In the genomic region with DNA sequence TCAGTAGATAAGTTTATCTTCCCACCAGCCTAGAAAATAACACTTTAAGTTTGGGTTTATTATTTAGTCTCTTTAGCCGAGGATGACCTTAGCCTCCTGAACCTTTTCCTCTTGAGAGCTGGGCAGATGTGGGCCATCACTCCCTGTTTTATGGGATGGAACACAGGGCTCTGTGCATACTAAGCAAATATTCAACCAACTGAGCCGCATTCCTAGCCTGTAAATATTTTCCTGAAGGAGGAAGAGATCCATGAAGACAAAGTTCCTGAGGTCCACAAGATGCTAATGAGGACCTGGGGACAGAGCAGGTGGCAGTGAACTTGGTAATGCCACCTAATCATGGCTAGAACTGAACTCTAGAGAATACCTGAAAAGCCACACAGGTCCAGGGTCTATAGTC, we compare ENCODE assay signal across 22 mouse cellular contexts. TPM values are rescaled to one million over a fixed set of nuclear protein-coding genes. Genes with fewer than 3 reads are reported as not detected.
DNase-seq lines count a peak whose midpoint lies in the region; ATAC-seq and TF ChIP-seq lines count a peak whose summit lies in the region.
"Had no signal": no experiment of that assay in that cellular context is flagged by ENCODE, and none has a peak within 500 bp of the region (broad histone marks: within the 10 kb centered on the region; RNA-seq: fewer than 3 reads in every experiment).

No protein-coding gene starts in this region.

- peak overlapping the region; percentile 21; the same call in 1 of the 2 replicates for H3K27ac ChIP-seq in intestine, postnatal 0 days (ENCODE audit: low read depth, low read length)
- H3K27ac ChIP-seq in kidney, postnatal 0 days, result peak overlapping the region; percentile 72
- H3K27ac ChIP-seq in stomach, postnatal 0 days (replicated peaks), result 0 out of 2 replicates have a peak overlapping the region, but pooled peaks have one; percentile 24
- H3K27ac ChIP-seq: embryonic facial prominence, embryonic 13.5 days; forebrain, embryonic 12.5 days; heart, embryonic 10.5 days had no signal

- intact Hi-C loops in left cerebral cortex, postnatal 4 days (cut with DNase I), result no loop called here

- H3K9me3 ChIP-seq in intestine, postnatal 0 days (ENCODE audit: control insufficient read depth), result no peaks in the 10 kb centered on the region
- H3K9me3 ChIP-seq in kidney, postnatal 0 days (replicated peaks; ENCODE audit: low read length), result no peaks in the 10 kb centered on the region
- no peaks in the 10 kb centered on the region for H3K9me3 ChIP-seq in stomach, postnatal 0 days (ENCODE audit: control insufficient read depth, low read length)
- H3K9me3 ChIP-seq: embryonic facial prominence, embryonic 13.5 days; forebrain, embryonic 12.5 days; heart, embryonic 10.5 days had no signal

- H3K4me3 ChIP-seq in intestine, postnatal 0 days (ENCODE audit: low read depth, low read length), result no peak overlapping the region
- no peak overlapping the region for H3K4me3 ChIP-seq in kidney, postnatal 0 days (replicated peaks; ENCODE audit: low read depth, low read length)
- no peak overlapping the region for H3K4me3 ChIP-seq in stomach, postnatal 0 days (ENCODE audit: low read depth, low read length)
- H3K4me3 ChIP-seq: embryonic facial prominence, embryonic 13.5 days; forebrain, embryonic 12.5 days; heart, embryonic 10.5 days had no signal

- no peaks in the 10 kb centered on the region for H3K27me3 ChIP-seq in intestine, postnatal 0 days (replicated peaks; ENCODE audit: control insufficient read depth, insufficient read depth, low read length)
- H3K27me3 ChIP-seq in kidney, postnatal 0 days (ENCODE audit: insufficient read depth, low read length), result no peaks in the 10 kb centered on the region
- H3K27me3 ChIP-seq in stomach, postnatal 0 days (ENCODE audit: control insufficient read depth, insufficient read depth, low read length), result no peaks in the 10 kb centered on the region
- H3K27me3 ChIP-seq: CH12.LX; embryonic facial prominence, embryonic 13.5 days; forebrain, embryonic 12.5 days; Patski had no signal

- no peaks in the 10 kb centered on the region for H3K4me1 ChIP-seq in intestine, postnatal 0 days (replicated peaks; ENCODE audit: control insufficient read depth, insufficient read depth, low read length)
- peaks cover 10% of the 10 kb centered on the region for H3K4me1 ChIP-seq in kidney, postnatal 0 days (replicated peaks; ENCODE audit: insufficient read depth, low read length)
- H3K4me1 ChIP-seq in stomach, postnatal 0 days (replicated peaks; ENCODE audit: control insufficient read depth, insufficient read depth), result 0 out of 2 replicates have a peak, but pooled peaks cover 4% of the 10 kb centered on the region
- H3K4me1 ChIP-seq: embryonic facial prominence, embryonic 13.5 days; forebrain, embryonic 12.5 days had no signal

- ATAC-seq in intestine, postnatal 0 days, result peak; percentile 40; the same call in 1 of the 2 replicates
- peak; percentile 81 for ATAC-seq in kidney, postnatal 0 days (replicated peaks; ENCODE audit: low FRiP score, low read depth)
- no peak for ATAC-seq in stomach, postnatal 0 days (ENCODE audit: low FRiP score, low TSS enrichment)
- ATAC-seq: activated CD4-positive, CD25-positive, alpha-beta regulatory T cell, adult 4 months; forebrain, embryonic 16.5 days; Patski had no signal

- peak; percentile 65 for DNase-seq in kidney, adult 9 months
- DNase-seq in kidney, postnatal 0 days (ENCODE audit: low spot score), result peak; percentile 78
- no peak for DNase-seq in stomach, postnatal 0 days (ENCODE audit: low spot score)
- DNase-seq in left cerebral cortex, postnatal 4 days, result no peak
- DNase-seq in urinary bladder, adult 2 months (ENCODE audit: low spot score), result no peak
- DNase-seq: adrenal gland, adult 2 months; adrenal gland, postnatal 25 days; cerebellum, adult 18-20 months; cerebellum, adult 9-11 months; cerebellum, postnatal 36 days; gastrocnemius, postnatal 10 days; heart, adult 18-20 months; heart, postnatal 10 days; heart, postnatal 4 days had no signal

- TF ChIP-seq CTCF in intestine, postnatal 0 days (IDR thresholded peaks at IDR 0.05; ENCODE audit: low read depth), result no peak
- no peak for TF ChIP-seq CTCF in kidney, postnatal 0 days (IDR thresholded peaks at IDR 0.05; ENCODE audit: low read depth)
- TF ChIP-seq CTCF in stomach, postnatal 0 days (IDR thresholded peaks at IDR 0.05; ENCODE audit: low read depth), result no peak

- no peaks in the 10 kb centered on the region for H3K36me3 ChIP-seq in intestine, postnatal 0 days (ENCODE audit: control insufficient read depth, insufficient read depth)
- H3K36me3 ChIP-seq in kidney, postnatal 0 days (ENCODE audit: insufficient read depth, low read length), result no peaks in the 10 kb centered on the region
- H3K36me3 ChIP-seq in stomach, postnatal 0 days (ENCODE audit: control insufficient read depth, insufficient read depth, low read length), result no peaks in the 10 kb centered on the region
- H3K36me3 ChIP-seq: embryonic facial prominence, embryonic 13.5 days; forebrain, embryonic 12.5 days; heart, embryonic 10.5 days had no signal

- H3K9ac ChIP-seq in intestine, postnatal 0 days (ENCODE audit: low read depth, low read length), result no peak overlapping the region
- H3K9ac ChIP-seq in kidney, postnatal 0 days (ENCODE audit: low read depth, low read length), result no peak overlapping the region
- no peak overlapping the region for H3K9ac ChIP-seq in stomach, postnatal 0 days (ENCODE audit: low read length)
- H3K9ac ChIP-seq: embryonic facial prominence, embryonic 13.5 days; forebrain, embryonic 12.5 days had no signal

- WGBS in intestine, postnatal 0 days, result 28% methylated on average over 2 of the region's 2 CpGs
- 14% methylated on average over 2 of the region's 2 CpGs for WGBS in kidney, postnatal 0 days
- 39% methylated on average over 2 of the region's 2 CpGs for WGBS in stomach, postnatal 0 days

- TF ChIP-seq EP300 in stomach, postnatal 0 days (optimal IDR thresholded peaks at IDR 0.05), result no peak

- no peak overlapping the region for H3K4me2 ChIP-seq in intestine, postnatal 0 days (replicated peaks; ENCODE audit: low read depth)
- H3K4me2 ChIP-seq in kidney, postnatal 0 days (ENCODE audit: low read length), result no peak overlapping the region
- no peak overlapping the region for H3K4me2 ChIP-seq in stomach, postnatal 0 days (replicated peaks; ENCODE audit: low read depth)
- H3K4me2 ChIP-seq: embryonic facial prominence, embryonic 13.5 days; forebrain, embryonic 12.5 days had no signal

RNA-seq across cellular contexts. Expression of a gene that starts 9.5 kb away (rescaled TPM):
- polyA plus RNA-seq in intestine, postnatal 0 days (2015; fragmentation: Nextera tagmentation; extraction: Ambion mirVana), result 6.7 and 9.6 TPM in 2 replicates
- polyA plus RNA-seq in kidney, postnatal 0 days (2015; fragmentation: Nextera tagmentation; extraction: Ambion mirVana), result 9.3 and 9.5 TPM in 2 replicates
- 8.4 and 9.1 TPM in 2 replicates for polyA plus RNA-seq in stomach, postnatal 0 days (2015; fragmentation: Nextera tagmentation; extraction: Ambion mirVana)
- 1 to 10 TPM; 1.5 TPM for total RNA-seq in left cerebral cortex, postnatal 4 days (2021)
- polyA plus RNA-seq in urinary bladder, adult 2 months (2012; rRNA removed), result 109 and 197 TPM in 2 replicates
- total RNA-seq: CH12.LX had no signal

RNA-seq across cellular contexts. Expression of a gene that starts 56.0 kb away (rescaled TPM):
- 23.2 and 30.8 TPM in 2 replicates for polyA plus RNA-seq in intestine, postnatal 0 days (2015; fragmentation: Nextera tagmentation; extraction: Ambion mirVana)
- 50.5 and 54.9 TPM in 2 replicates for polyA plus RNA-seq in kidney, postnatal 0 days (2015; fragmentation: Nextera tagmentation; extraction: Ambion mirVana)
- 22.4 and 26.4 TPM in 2 replicates for polyA plus RNA-seq in stomach, postnatal 0 days (2015; fragmentation: Nextera tagmentation; extraction: Ambion mirVana)
- total RNA-seq in left cerebral cortex, postnatal 4 days (2021), result 10 to 100 TPM; 66.0 to 70.1 TPM
- polyA plus RNA-seq in urinary bladder, adult 2 months (2012; rRNA removed), result 31.3 and 33.1 TPM in 2 replicates

Comparison
In these comparisons a context has a peak if more than half of its experiments do, and no peak if none do; other contexts are left out.
1. H3K27ac ChIP-seq: peak in every context shown above with its lines; median percentile 72 in kidney, postnatal 0 days; 24 in stomach, postnatal 0 days; 21 in intestine, postnatal 0 days.
2. DNase-seq: peak in kidney, adult 9 months (single experiment) and kidney, postnatal 0 days (single experiment); none in stomach, postnatal 0 days (single experiment), left cerebral cortex, postnatal 4 days (single experiment) and urinary bladder, adult 2 months (single experiment).
3. RNA of a gene that starts 9.5 kb away (polyA plus RNA-seq): 109 to 197 TPM in urinary bladder, adult 2 months; 9.3 to 9.5 TPM in kidney, postnatal 0 days, 8.4 to 9.1 TPM in stomach, postnatal 0 days and 6.7 to 9.6 TPM in intestine, postnatal 0 days; every median in the first group is over 10 times any median in the second.